In the genomic region with DNA sequence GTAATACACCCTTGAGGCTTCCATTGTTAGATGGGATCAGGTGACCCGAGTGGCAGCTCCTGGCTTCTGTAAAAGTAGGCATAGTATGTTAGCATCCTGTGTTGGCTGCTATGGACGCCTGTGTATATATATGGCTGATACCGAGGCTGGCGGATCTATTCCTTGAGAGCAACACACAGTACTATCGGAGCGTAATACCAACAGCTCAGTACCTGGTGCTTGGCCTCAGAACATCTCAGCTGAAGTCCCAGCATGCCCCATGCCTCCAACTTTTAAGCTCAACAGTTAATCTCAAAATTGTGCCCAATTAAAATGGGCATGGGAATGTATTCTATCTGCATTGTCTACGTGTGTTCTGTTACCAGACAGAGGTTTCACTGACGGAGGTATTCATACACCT, we compare ENCODE assay signal across 8 mouse cellular contexts.
DNase-seq lines count a peak whose midpoint lies in the region; ATAC-seq lines count a peak whose summit lies in the region.

No protein-coding gene starts in this region.

- intact Hi-C loops in heart, postnatal 25 days (cut with DNase I) = loop anchor here (5.0 kb wide), 1 partner anchor 105 kb away; no protein-coding TSS in a partner anchor

- peak overlapping the region; percentile 73 for H3K27ac ChIP-seq in heart, embryonic 11.5 days (ENCODE audit: low read depth, low read length)
- H3K27ac ChIP-seq in heart, embryonic 16.5 days (ENCODE audit: low read length) = peak overlapping the region; percentile 40
- H3K27ac ChIP-seq in midbrain, embryonic 12.5 days (replicated peaks) = peak overlapping the region; percentile 99

- H3K4me2 ChIP-seq in heart, embryonic 11.5 days = peak overlapping the region; percentile 71
- peak overlapping the region; percentile 67 for H3K4me2 ChIP-seq in heart, embryonic 16.5 days (ENCODE audit: low read depth, low read length)
- H3K4me2 ChIP-seq in midbrain, embryonic 12.5 days (replicated peaks) = peak overlapping the region; percentile 65

- peak overlapping the region; percentile 75 for H3K9ac ChIP-seq in heart, embryonic 11.5 days (ENCODE audit: low read depth, low read length)
- peak overlapping the region; percentile 86 for H3K9ac ChIP-seq in heart, embryonic 16.5 days (ENCODE audit: low read length)
- H3K9ac ChIP-seq in midbrain, embryonic 12.5 days (replicated peaks) = peak overlapping the region; percentile 98

- peaks cover 4% of the 10 kb centered on the region; the same call in 1 of the 2 replicates for H3K4me1 ChIP-seq in heart, embryonic 11.5 days (ENCODE audit: control insufficient read depth, insufficient read depth, low read length)
- H3K4me1 ChIP-seq in heart, embryonic 16.5 days (ENCODE audit: control insufficient read depth, insufficient read depth, low read length) = peaks cover 5% of the 10 kb centered on the region
- peaks cover 39% of the 10 kb centered on the region for H3K4me1 ChIP-seq in midbrain, embryonic 12.5 days

- 36% methylated on average over 8 of the region's 8 CpGs for WGBS in heart, embryonic 11.5 days (ENCODE audit: insufficient replicate concordance)
- 37% methylated on average over 8 of the region's 8 CpGs for WGBS in heart, embryonic 16.5 days
- 5% methylated on average over 8 of the region's 8 CpGs for WGBS in midbrain, embryonic 12.5 days

- H3K27me3 ChIP-seq in heart, embryonic 11.5 days (ENCODE audit: control insufficient read depth, insufficient read depth, low read length) = no peaks in the 10 kb centered on the region
- no peaks in the 10 kb centered on the region for H3K27me3 ChIP-seq in heart, embryonic 16.5 days (ENCODE audit: control insufficient read depth, insufficient read depth, low read length)
- no peaks in the 10 kb centered on the region for H3K27me3 ChIP-seq in midbrain, embryonic 12.5 days

- no peaks in the 10 kb centered on the region for H3K9me3 ChIP-seq in heart, embryonic 11.5 days (replicated peaks; ENCODE audit: control insufficient read depth, low read length)
- H3K9me3 ChIP-seq in heart, embryonic 16.5 days (replicated peaks; ENCODE audit: control insufficient read depth, low read length) = no peaks in the 10 kb centered on the region
- H3K9me3 ChIP-seq in midbrain, embryonic 12.5 days = no peaks in the 10 kb centered on the region

- H3K36me3 ChIP-seq in heart, embryonic 11.5 days (ENCODE audit: control insufficient read depth, insufficient read depth, low read length) = 0 out of 2 replicates have a peak, but pooled peaks cover 3% of the 10 kb centered on the region
- 0 out of 2 replicates have a peak, but pooled peaks cover 2% of the 10 kb centered on the region for H3K36me3 ChIP-seq in heart, embryonic 16.5 days (ENCODE audit: control insufficient read depth, insufficient read depth)
- peaks cover 9% of the 10 kb centered on the region; the same call in 1 of the 2 replicates for H3K36me3 ChIP-seq in midbrain, embryonic 12.5 days

- no peak for DNase-seq in heart, postnatal 25 days (ENCODE audit: low spot score)
- peak; percentile 47 for DNase-seq in brain, adult 2 months (ENCODE audit: low read depth, low spot score)
- no peak for DNase-seq in thymus, postnatal 36 days
- no peak for DNase-seq in thymus, adult 18-20 months
- DNase-seq in gastrocnemius, postnatal 10 days = no peak

- no peak for ATAC-seq in heart, embryonic 11.5 days (replicated peaks; ENCODE audit: insufficient number of reproducible peaks, low FRiP score, low TSS enrichment)
- no peak for ATAC-seq in heart, embryonic 16.5 days (replicated peaks; ENCODE audit: extremely low read depth, insufficient read depth, low FRiP score)
- no peak for ATAC-seq in midbrain, embryonic 12.5 days (ENCODE audit: low FRiP score, low read depth)

- H3K4me3 ChIP-seq in heart, embryonic 11.5 days (ENCODE audit: low read depth, low read length) = peak overlapping the region; percentile 62
- H3K4me3 ChIP-seq in heart, embryonic 16.5 days (ENCODE audit: low read length) = peak overlapping the region; percentile 79
- H3K4me3 ChIP-seq in midbrain, embryonic 12.5 days = peak overlapping the region; percentile 81

Comparison
In these comparisons a context has a peak if more than half of its experiments do, and no peak if none do; other contexts are left out.
1. H3K27ac ChIP-seq: peak in every context shown above with its lines; median percentile 99 in midbrain, embryonic 12.5 days; 73 in heart, embryonic 11.5 days; 40 in heart, embryonic 16.5 days.